In genomic region chr17:86507342-86508211, GRCm38 (mm10) we compare ENCODE assay signal across 9 mouse cellular contexts. TPM values are rescaled to one million over a fixed set of nuclear protein-coding genes. Genes with fewer than 3 reads are reported as not detected.
DNase-seq lines count a peak whose midpoint lies in the region; ATAC-seq lines count a peak whose summit lies in the region.
"Had no signal": no experiment of that assay in that cellular context is flagged by ENCODE, and none has a peak within 500 bp of the region (broad histone marks: within the 10 kb centered on the region; RNA-seq: fewer than 3 reads in every experiment).

No protein-coding gene starts in this region.

- WGBS in heart, embryonic 14.5 days = 62% methylated on average over 19 of the region's 19 CpGs
- 70% methylated on average over 18 of the region's 19 CpGs for WGBS in limb, embryonic 12.5 days

- H3K27me3 ChIP-seq in heart, embryonic 14.5 days (ENCODE audit: control insufficient read depth, insufficient read depth, low read length) = no peaks in the 10 kb centered on the region
- no peaks in the 10 kb centered on the region for H3K27me3 ChIP-seq in limb, embryonic 12.5 days

- H3K36me3 ChIP-seq in heart, embryonic 14.5 days (ENCODE audit: control insufficient read depth, insufficient read depth, low read length) = no peaks in the 10 kb centered on the region
- no peaks in the 10 kb centered on the region for H3K36me3 ChIP-seq in limb, embryonic 12.5 days

- 0 out of 2 replicates have a peak, but pooled peaks have one; percentile 15 for ATAC-seq in heart, embryonic 14.5 days (ENCODE audit: insufficient number of reproducible peaks, insufficient read depth, low FRiP score, low read depth)
- ATAC-seq in limb, embryonic 12.5 days (ENCODE audit: insufficient number of reproducible peaks, insufficient read depth, low FRiP score, low TSS enrichment, low read depth) = no peak

- no peak overlapping the region for H3K4me2 ChIP-seq in heart, embryonic 14.5 days (ENCODE audit: low read length)
- H3K4me2 ChIP-seq in limb, embryonic 12.5 days = no peak overlapping the region

- DNase-seq in cerebellum, postnatal 25 days = peak; percentile 27 to 43
- no peak for DNase-seq in cerebellum, adult 11 months
- DNase-seq in adrenal gland, postnatal 14 days = peak; percentile 75
- DNase-seq in layer of hippocampus, adult 11-12 months (ENCODE audit: low spot score) = no peak
- DNase-seq in thymus, postnatal 10 days (ENCODE audit: low spot score in 2 of 2) = no peak
- DNase-seq in thymus, postnatal 25 days = no peak

- peak overlapping the region; percentile 62 to 75 for H3K27ac ChIP-seq in heart, embryonic 14.5 days (replicated peaks in 1 of 2; ENCODE audit: control insufficient read depth in 1 of 2, insufficient read depth in 1 of 2, low read depth in 2 of 2, low read length in 2 of 2)
- H3K27ac ChIP-seq in limb, embryonic 12.5 days = 0 out of 2 replicates have a peak overlapping the region, but pooled peaks have one; percentile 41

- no peak overlapping the region for H3K4me3 ChIP-seq in heart, embryonic 14.5 days (ENCODE audit: control insufficient read depth in 1 of 2, insufficient read depth in 1 of 2, low read depth in 1 of 2, low read length in 2 of 2)
- H3K4me3 ChIP-seq in limb, embryonic 12.5 days (replicated peaks) = no peak overlapping the region

- H3K9me3 ChIP-seq in heart, embryonic 14.5 days (ENCODE audit: control insufficient read depth, low read length) = no peaks in the 10 kb centered on the region
- H3K9me3 ChIP-seq in limb, embryonic 12.5 days = no peaks in the 10 kb centered on the region

- H3K4me1 ChIP-seq in heart, embryonic 14.5 days (ENCODE audit: control insufficient read depth in 2 of 2, insufficient read depth in 2 of 2, low read length in 2 of 2) = peaks cover 11 to 24% of the 10 kb centered on the region in 2 experiments; a peak in 3 of 4 replicates
- H3K4me1 ChIP-seq in limb, embryonic 12.5 days (replicated peaks) = peaks cover 32% of the 10 kb centered on the region

- no peak overlapping the region for H3K9ac ChIP-seq in heart, embryonic 14.5 days (ENCODE audit: low read length)
- H3K9ac ChIP-seq in limb, embryonic 12.5 days (replicated peaks) = no peak overlapping the region

RNA-seq across cellular contexts. Expression of gene Gm10309, which starts 2.5 kb away (rescaled TPM):
- total RNA-seq in adrenal gland, postnatal 14 days (2021) = 0.38 TPM in 1 of 2 replicates, not detected in the other
- polyA plus RNA-seq in heart, embryonic 14.5 days (2014; fragmentation: Nextera tagmentation; extraction: Ambion mirVana) = 0.16 and 0.42 TPM in 2 replicates
- polyA plus RNA-seq in limb, embryonic 12.5 days (2016; fragmentation: Nextera tagmentation; extraction: Ambion mirVana) = 0.20 and 0.46 TPM in 2 replicates
- polyA plus RNA-seq: cortical plate, adult 2 months had no signal

Comparison
In these comparisons a context has a peak if more than half of its experiments do, and no peak if none do; other contexts are left out.
1. DNase-seq: peak in cerebellum, postnatal 25 days (2 of 2) and adrenal gland, postnatal 14 days (single experiment); none in cerebellum, adult 11 months (single experiment), layer of hippocampus, adult 11-12 months (single experiment), thymus, postnatal 10 days (0 of 2) and thymus, postnatal 25 days (single experiment).